Mouse (Mus musculus) liver, adult 2 months (tissue): Measurements from ENCODE around the gene Crispld2.

Experiments used
- CTCF ChIP-seq: fragments of 200-500 bp; IDR thresholded peaks from 2 replicates; pipeline ENCODE4 v1.5.1; 2011; ENCODE audit warnings: low read depth, low read length, control low read depth
- POLR2A ChIP-seq: fragments of 200-500 bp; IDR thresholded peaks from 2 replicates; pipeline ENCODE4 v1.6.1; 2011; ENCODE audit warnings: low read length, control low read depth; ENCODE audit not compliant: insufficient read depth; ENCODE audit errors: extremely low read depth

GRCm38 (mm10) chr8:120083261-120083660, 91.0 kb downstream of the Crispld2 start:
- no peak for TF ChIP-seq POLR2A
- no peak for TF ChIP-seq CTCF
